Mouse (Mus musculus): Measurements from ENCODE around the gene Serpinf2. TPM values are rescaled to one million over a fixed set of nuclear protein-coding genes. Genes with fewer than 3 reads are reported as not detected.

The Serpinf2 gene
- polyA plus RNA-seq, 2 experiments = 0.53 TPM; not detected in 1

GRCm38 (mm10) chr11:75466731-75467505 is 27.5 kb upstream of the Serpinf2 start:
- DNase-seq (ENCODE audit: low spot score) (no peak), ATAC-seq (ENCODE audit: low FRiP score, low read depth) (no peak)

GRCm38 (mm10) chr11:75465051-75465450 is 25.7 kb upstream of the Serpinf2 start:
- no peaks in the 10 kb centered on the region for H3K27me3 ChIP-seq (ENCODE audit: control insufficient read depth, insufficient read depth, low read length)
- peaks cover 27% of the 10 kb centered on the region for H3K4me1 ChIP-seq (ENCODE audit: control insufficient read depth, insufficient read depth, low read length)
- no peak overlapping the region for H3K27ac ChIP-seq (replicated peaks; ENCODE audit: low read depth, low read length)
- peaks cover 13% of the 10 kb centered on the region for H3K36me3 ChIP-seq (ENCODE audit: control insufficient read depth, insufficient read depth, low read length)
- no peak for TF ChIP-seq POLR2A (IDR thresholded peaks at IDR 0.05; ENCODE audit: borderline replicate concordance, extremely low read depth, insufficient read depth, insufficient read length)
- no peak for DNase-seq (ENCODE audit: low spot score)
- no peak overlapping the region for H3K4me3 ChIP-seq (replicated peaks; ENCODE audit: low read length)
- WGBS = 84% methylated on average over 6 of the region's 6 CpGs
- H3K4me2 ChIP-seq (replicated peaks; ENCODE audit: low read depth, low read length, severe bottlenecking) = no peak overlapping the region
- no peak overlapping the region for H3K9ac ChIP-seq (ENCODE audit: low read depth, low read length, severe bottlenecking)
- ATAC-seq (ENCODE audit: low FRiP score, low read depth) = no peak
- no peaks in the 10 kb centered on the region for H3K9me3 ChIP-seq (ENCODE audit: control insufficient read depth, low read length)

More at GRCm38 (mm10) chr11:75466731-75467505, 27.5 kb upstream of the Serpinf2 start:
- Histone ChIP-seq H3K36me3 (ENCODE audit: control insufficient read depth, insufficient read depth, low read length) (peaks cover 13% of the 10 kb centered on the region), H3K9me3 (ENCODE audit: control insufficient read depth, low read length) (no peaks in the 10 kb centered on the region), H3K9ac (ENCODE audit: low read depth, low read length, severe bottlenecking) (no peak overlapping the region), H3K27ac (replicated peaks; ENCODE audit: low read depth, low read length) (no peak overlapping the region), H3K4me2 (replicated peaks; ENCODE audit: low read depth, low read length, severe bottlenecking) (no peak overlapping the region), H3K4me1 (ENCODE audit: control insufficient read depth, insufficient read depth, low read length) (peaks cover 22% of the 10 kb centered on the region), H3K4me3 (replicated peaks; ENCODE audit: low read length) (no peak overlapping the region), H3K27me3 (ENCODE audit: control insufficient read depth, insufficient read depth, low read length) (no peaks in the 10 kb centered on the region)
- 96% methylated on average over 4 of the region's 4 CpGs for WGBS
- TF ChIP-seq POLR2A (IDR thresholded peaks at IDR 0.05; ENCODE audit: borderline replicate concordance, extremely low read depth, insufficient read depth, insufficient read length) = no peak

GRCm38 (mm10) chr11:75464417-75464816 is 25.0 kb upstream of the Serpinf2 start:
- 88% methylated on average over 6 of the region's 6 CpGs for whole genome bisulfite sequencing
- no peak for TF ChIP-seq POLR2A (IDR thresholded peaks at IDR 0.05; ENCODE audit: borderline replicate concordance, extremely low read depth, insufficient read depth, insufficient read length)
- no peak for ATAC-seq (ENCODE audit: low FRiP score, low read depth)

GRCm38 (mm10) chr11:75463624-75464023 is 24.2 kb upstream of the Serpinf2 start:
- no peak for DNase-seq (ENCODE audit: low spot score)
- peak overlapping the region; percentile 94; the same call in 1 of the 2 replicates for H3K4me2 ChIP-seq (replicated peaks; ENCODE audit: low read depth, low read length, severe bottlenecking)
- no peaks in the 10 kb centered on the region for H3K27me3 ChIP-seq (ENCODE audit: control insufficient read depth, insufficient read depth, low read length)
- peak overlapping the region; percentile 75; the same call in 1 of the 2 replicates for H3K4me3 ChIP-seq (replicated peaks; ENCODE audit: low read length)
- H3K4me1 ChIP-seq (ENCODE audit: control insufficient read depth, insufficient read depth, low read length) = peaks cover 33% of the 10 kb centered on the region
- TF ChIP-seq POLR2A (IDR thresholded peaks at IDR 0.05; ENCODE audit: borderline replicate concordance, extremely low read depth, insufficient read depth, insufficient read length) = no peak
- WGBS = 65% methylated on average over 4 of the region's 4 CpGs
- H3K27ac ChIP-seq (replicated peaks; ENCODE audit: low read depth, low read length) = no peak overlapping the region; the same call in 1 of the 2 replicates
- no peaks in the 10 kb centered on the region for H3K9me3 ChIP-seq (ENCODE audit: control insufficient read depth, low read length)
- ATAC-seq (ENCODE audit: low FRiP score, low read depth) = no peak
- no peak overlapping the region for H3K9ac ChIP-seq (ENCODE audit: low read depth, low read length, severe bottlenecking)
- H3K36me3 ChIP-seq (ENCODE audit: control insufficient read depth, insufficient read depth, low read length) = peaks cover 13% of the 10 kb centered on the region

More at GRCm38 (mm10) chr11:75464417-75464816, 25.0 kb upstream of the Serpinf2 start:
- no peak for DNase-seq (ENCODE audit: low spot score)
- Histone ChIP-seq H3K4me1 (ENCODE audit: control insufficient read depth, insufficient read depth, low read length) (peaks cover 33% of the 10 kb centered on the region), H3K9me3 (ENCODE audit: control insufficient read depth, low read length) (no peaks in the 10 kb centered on the region), H3K27me3 (ENCODE audit: control insufficient read depth, insufficient read depth, low read length) (no peaks in the 10 kb centered on the region), H3K4me3 (replicated peaks; ENCODE audit: low read length) (no peak overlapping the region), H3K9ac (ENCODE audit: low read depth, low read length, severe bottlenecking) (no peak overlapping the region), H3K36me3 (ENCODE audit: control insufficient read depth, insufficient read depth, low read length) (peaks cover 13% of the 10 kb centered on the region), H3K4me2 (replicated peaks; ENCODE audit: low read depth, low read length, severe bottlenecking) (no peak overlapping the region), H3K27ac (replicated peaks; ENCODE audit: low read depth, low read length) (no peak overlapping the region)

GRCm38 (mm10) chr11:75462865-75463336 is 23.5 kb upstream of the Serpinf2 start:
- 0 out of 2 replicates have a peak overlapping the region, but pooled peaks have one; percentile 57 for H3K9ac ChIP-seq (ENCODE audit: low read depth, low read length, severe bottlenecking)
- no peaks in the 10 kb centered on the region for H3K9me3 ChIP-seq (ENCODE audit: control insufficient read depth, low read length)
- no peak for TF ChIP-seq POLR2A (IDR thresholded peaks at IDR 0.05; ENCODE audit: borderline replicate concordance, extremely low read depth, insufficient read depth, insufficient read length)
- peaks cover 33% of the 10 kb centered on the region for H3K4me1 ChIP-seq (ENCODE audit: control insufficient read depth, insufficient read depth, low read length)
- H3K27ac ChIP-seq (replicated peaks; ENCODE audit: low read depth, low read length) = peak overlapping the region; percentile 65; the same call in 1 of the 2 replicates
- H3K27me3 ChIP-seq (ENCODE audit: control insufficient read depth, insufficient read depth, low read length) = no peaks in the 10 kb centered on the region
- peaks cover 13% of the 10 kb centered on the region for H3K36me3 ChIP-seq (ENCODE audit: control insufficient read depth, insufficient read depth, low read length)
- DNase-seq (ENCODE audit: low spot score) (peak; percentile 89), ATAC-seq (ENCODE audit: low FRiP score, low read depth) (peak; percentile 20)
- H3K4me3 ChIP-seq (replicated peaks; ENCODE audit: low read length) = peak overlapping the region; percentile 75
- H3K4me2 ChIP-seq (replicated peaks; ENCODE audit: low read depth, low read length, severe bottlenecking) = peak overlapping the region; percentile 94
- WGBS = 1% methylated on average over 9 of the region's 9 CpGs

All from limb, embryonic 14.5 days (tissue).